Mouse (Mus musculus): ENCODE data around the gene Cct3.
"Not testable (repeated sequence)": the region's sequence is repeated elsewhere in the genome, so short reads cannot be mapped to it uniquely, and the experiment has no call there.

Gene Cct3

GRCm38 (mm10) chr3:88359584-88359983 is 62.7 kb downstream of the Cct3 start:
- ATAC-seq (ENCODE audit: insufficient number of reproducible peaks, low FRiP score, low TSS enrichment) = no peak

DNA sequence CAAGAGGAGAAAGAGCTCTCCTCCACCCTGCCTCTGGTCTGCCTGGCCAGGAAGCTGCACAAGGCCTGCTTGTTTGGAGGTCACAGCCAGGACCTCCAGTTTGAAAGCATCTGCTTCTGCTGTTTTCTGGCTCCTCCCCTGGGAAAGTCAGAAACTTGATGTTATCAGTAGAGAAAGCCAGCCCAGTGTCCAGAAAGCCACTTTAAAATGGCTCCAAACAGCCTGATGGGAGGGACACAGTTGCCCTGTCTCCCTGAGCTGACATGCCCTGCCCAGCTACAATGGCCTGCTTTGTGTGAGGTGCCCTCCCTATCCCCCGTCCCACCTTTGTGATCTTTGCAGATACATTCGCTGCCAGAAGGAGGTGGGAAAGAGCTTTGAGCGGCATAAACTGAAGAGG is 63.1 kb downstream of the Cct3 start:
- ATAC-seq (ENCODE audit: insufficient number of reproducible peaks, low FRiP score, low TSS enrichment) = no peak

- ATAC-seq (ENCODE audit: insufficient number of reproducible peaks, low FRiP score, low TSS enrichment) = no peak
Measured at GRCm38 (mm10) chr3:88361096-88361495, 64.2 kb downstream of the Cct3 start.

GRCm38 (mm10) chr3:88361612-88362313 is 64.8 kb downstream of the Cct3 start:
- ATAC-seq (ENCODE audit: insufficient number of reproducible peaks, low FRiP score, low TSS enrichment) = 0 out of 2 replicates have a peak, but pooled peaks have one; percentile 26

DNA sequence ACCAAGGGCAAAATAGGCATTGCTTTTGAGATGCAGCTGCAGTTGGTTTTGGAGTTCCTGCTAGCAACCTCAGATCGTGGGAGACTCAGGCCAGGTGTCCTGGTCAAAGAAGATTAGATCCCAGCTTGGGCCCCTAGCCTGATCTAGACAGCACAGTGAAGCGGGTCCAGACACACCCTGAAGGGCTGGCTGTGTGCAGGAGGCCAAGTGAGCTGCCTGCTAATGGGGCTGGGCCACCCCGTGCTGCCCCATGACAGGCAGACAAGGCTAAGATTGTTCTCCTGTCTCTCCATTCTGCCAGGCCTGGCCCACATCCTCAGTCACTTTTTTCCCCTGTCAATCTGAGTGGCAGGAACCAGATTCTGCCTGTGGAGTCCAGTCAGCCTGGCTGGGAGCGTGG is 66.8 kb downstream of the Cct3 start:
- ATAC-seq (ENCODE audit: insufficient number of reproducible peaks, low FRiP score, low TSS enrichment) = peak; percentile 47; the same call in 1 of the 2 replicates

GRCm38 (mm10) chr3:88364337-88364736 is 67.4 kb downstream of the Cct3 start, which contains the start of gene Paqr6:
Paqr6 (plus strand) TSS chr3:88364584.
- ATAC-seq (ENCODE audit: insufficient number of reproducible peaks, low FRiP score, low TSS enrichment) = no peak

DNA sequence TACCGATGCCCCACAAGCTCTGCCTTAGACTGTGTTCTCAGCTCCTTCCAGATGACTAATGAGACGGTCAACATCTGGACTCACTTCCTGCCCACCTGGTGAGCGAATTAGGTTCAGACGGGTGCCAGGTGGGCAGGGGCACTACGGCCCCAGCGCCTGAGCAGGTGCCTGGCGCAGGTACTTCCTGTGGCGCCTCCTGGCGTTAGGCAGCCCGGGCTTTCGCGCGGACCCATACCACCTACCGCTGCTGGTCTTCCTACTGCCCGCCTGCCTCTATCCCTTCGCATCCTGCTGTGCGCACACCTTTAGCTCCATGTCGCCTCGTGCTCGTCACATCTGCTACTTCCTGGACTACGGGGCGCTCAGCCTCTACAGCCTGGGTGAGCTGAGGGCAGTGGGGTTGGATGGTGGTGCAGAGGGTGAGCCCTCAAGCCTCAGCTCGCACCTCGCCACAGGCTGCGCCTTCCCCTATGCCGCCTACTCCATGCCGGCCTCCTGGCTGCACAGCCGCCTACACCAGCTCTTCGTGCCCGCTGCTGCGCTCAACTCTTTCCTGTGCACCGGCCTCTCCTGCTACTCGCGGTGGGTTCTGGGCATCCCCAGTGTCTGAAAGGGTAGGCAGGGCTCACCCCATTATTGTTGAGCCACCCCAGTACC is 68.9 kb downstream of the Cct3 start:
- no peak for ATAC-seq (ENCODE audit: insufficient number of reproducible peaks, low FRiP score, low TSS enrichment)

GRCm38 (mm10) chr3:88366830-88367428 is 70.0 kb downstream of the Cct3 start:
- not testable (repeated sequence) for ATAC-seq (ENCODE audit: insufficient number of reproducible peaks, low FRiP score, low TSS enrichment)

- not testable (repeated sequence) for ATAC-seq (ENCODE audit: insufficient number of reproducible peaks, low FRiP score, low TSS enrichment)
Measured at GRCm38 (mm10) chr3:88367517-88367916, 70.6 kb downstream of the Cct3 start.

- ATAC-seq (ENCODE audit: insufficient number of reproducible peaks, low FRiP score, low TSS enrichment) = not testable (repeated sequence)
Measured at GRCm38 (mm10) chr3:88368511-88368910, 71.6 kb downstream of the Cct3 start.

Measured in cerebellum, adult (tissue).